Comparison of ENCODE assay signal across 11 mouse cellular contexts in the genomic region with DNA sequence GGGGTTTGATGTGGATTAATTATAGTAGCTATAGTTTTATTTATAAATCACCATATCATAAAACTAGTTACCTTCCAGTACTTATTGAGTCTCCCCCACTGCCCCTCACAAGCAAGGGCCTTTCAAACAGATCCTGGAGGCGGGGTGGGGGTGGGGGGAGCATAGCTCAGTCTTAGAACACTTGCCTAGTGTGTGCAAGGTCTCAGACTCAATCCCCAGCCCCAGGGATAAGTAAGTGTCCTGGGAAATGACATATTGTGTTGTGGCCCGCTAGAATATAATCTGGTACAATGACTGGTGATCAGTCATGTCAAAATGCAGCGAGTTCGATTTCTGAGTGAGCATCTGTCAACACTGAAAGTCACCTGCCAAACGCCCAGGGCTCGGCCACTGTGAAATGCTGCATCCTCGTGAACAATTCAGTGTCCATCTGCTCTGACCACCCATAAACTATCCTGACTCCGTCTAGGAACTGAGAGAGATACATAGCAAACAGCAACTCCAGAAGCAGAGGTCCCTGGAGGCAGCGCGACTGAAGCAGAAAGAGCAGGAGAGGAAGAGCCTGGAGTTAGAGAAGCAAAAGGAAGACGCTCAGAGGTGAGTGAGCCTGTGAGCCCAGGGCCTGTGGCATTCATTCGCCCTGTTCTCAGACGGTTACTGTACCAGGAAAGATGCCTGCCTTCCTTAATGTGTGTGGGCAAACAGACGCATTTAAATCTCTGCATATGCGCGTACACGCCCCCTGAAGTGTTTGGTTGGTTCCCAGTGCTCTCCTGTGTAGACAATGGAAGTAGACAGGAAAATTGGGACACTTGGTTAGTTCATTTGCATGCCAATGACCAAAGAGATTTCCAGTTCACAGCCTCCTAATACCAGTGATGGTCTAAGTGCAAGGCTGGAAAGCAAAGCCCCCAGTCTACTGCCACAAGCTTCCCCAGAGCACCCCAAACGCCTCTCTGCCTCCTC.
DNase-seq lines count a peak whose midpoint lies in the region; ATAC-seq and TF ChIP-seq lines count a peak whose summit lies in the region.
"Had no signal": no experiment of that assay in that cellular context is flagged by ENCODE, and none has a peak within 500 bp of the region (broad histone marks: within the 10 kb centered on the region; RNA-seq: fewer than 3 reads in every experiment).

No protein-coding gene starts in this region.

- H3K9me3 ChIP-seq in hindbrain, embryonic 12.5 days (replicated peaks), result no peaks in the 10 kb centered on the region
- H3K9me3 ChIP-seq in midbrain, postnatal 0 days (ENCODE audit: low read length), result no peaks in the 10 kb centered on the region
- no peaks in the 10 kb centered on the region for H3K9me3 ChIP-seq in limb, embryonic 10.5 days (replicated peaks)

- TF ChIP-seq POLR2A in brain, embryonic 14.5 days (IDR thresholded peaks at IDR 0.05; ENCODE audit: borderline replicate concordance, extremely low read depth, insufficient read depth, insufficient read length, poor library complexity, severe bottlenecking), result no peak

- no peaks in the 10 kb centered on the region for H3K27me3 ChIP-seq in hindbrain, embryonic 12.5 days
- H3K27me3 ChIP-seq in midbrain, postnatal 0 days (ENCODE audit: insufficient read depth, low read length), result no peaks in the 10 kb centered on the region
- H3K27me3 ChIP-seq in limb, embryonic 10.5 days (ENCODE audit: low read depth, poor library complexity, severe bottlenecking), result no peaks in the 10 kb centered on the region

- WGBS in hindbrain, embryonic 12.5 days, result 39% methylated on average over 18 of the region's 18 CpGs
- WGBS in midbrain, postnatal 0 days, result 48% methylated on average over 18 of the region's 18 CpGs
- 78% methylated on average over 18 of the region's 18 CpGs for WGBS in limb, embryonic 10.5 days

- TF ChIP-seq CTCF in brain, embryonic 14.5 days (IDR thresholded peaks at IDR 0.05; ENCODE audit: borderline replicate concordance, extremely low read depth, insufficient read depth, insufficient read length), result no peak
- TF ChIP-seq CTCF in midbrain, postnatal 0 days (IDR thresholded peaks at IDR 0.05), result no peak

- 0 out of 2 replicates have a peak overlapping the region, but pooled peaks have one; percentile 3 for H3K4me2 ChIP-seq in hindbrain, embryonic 12.5 days (replicated peaks)
- H3K4me2 ChIP-seq in midbrain, postnatal 0 days (ENCODE audit: low read depth, low read length, poor library complexity, severe bottlenecking), result no peak overlapping the region

- no peak overlapping the region for H3K4me3 ChIP-seq in hindbrain, embryonic 12.5 days
- H3K4me3 ChIP-seq in midbrain, postnatal 0 days (ENCODE audit: low read depth, low read length), result no peak overlapping the region
- no peak overlapping the region for H3K4me3 ChIP-seq in limb, embryonic 10.5 days

- peaks cover 31% of the 10 kb centered on the region for H3K36me3 ChIP-seq in hindbrain, embryonic 12.5 days
- peaks cover 28% of the 10 kb centered on the region for H3K36me3 ChIP-seq in midbrain, postnatal 0 days (ENCODE audit: insufficient read depth, low read length)
- H3K36me3 ChIP-seq in limb, embryonic 10.5 days, result peaks cover 50% of the 10 kb centered on the region

- H3K9ac ChIP-seq in hindbrain, embryonic 12.5 days, result 0 out of 2 replicates have a peak overlapping the region, but pooled peaks have one; percentile 20
- H3K9ac ChIP-seq in midbrain, postnatal 0 days (replicated peaks; ENCODE audit: low read length, poor library complexity, severe bottlenecking), result peak overlapping the region; percentile 29; the same call in 1 of the 2 replicates
- H3K9ac ChIP-seq: liver, embryonic 14.5 days had no signal

- peak overlapping the region; percentile 82 for H3K27ac ChIP-seq in hindbrain, embryonic 12.5 days
- H3K27ac ChIP-seq in midbrain, postnatal 0 days (ENCODE audit: low read depth, low read length), result peak overlapping the region; percentile 55; the same call in 1 of the 2 replicates
- no peak overlapping the region for H3K27ac ChIP-seq in limb, embryonic 10.5 days
- H3K27ac ChIP-seq: liver, embryonic 14.5 days had no signal

- peak; percentile 82 for ATAC-seq in hindbrain, embryonic 12.5 days (ENCODE audit: low FRiP score)
- peak; percentile 61; the same call in 1 of the 2 replicates for ATAC-seq in midbrain, postnatal 0 days (ENCODE audit: low FRiP score)

- peaks cover 28% of the 10 kb centered on the region for H3K4me1 ChIP-seq in hindbrain, embryonic 12.5 days
- H3K4me1 ChIP-seq in midbrain, postnatal 0 days (ENCODE audit: insufficient read depth, low read length), result no peaks in the 10 kb centered on the region
- H3K4me1 ChIP-seq in limb, embryonic 10.5 days, result peaks cover 29% of the 10 kb centered on the region

- DNase-seq in cerebellum, postnatal 10 days, result peak; percentile 31 to 45
- no peak for DNase-seq in cerebellum, adult 11 months
- peak; percentile 88 for DNase-seq in brain, embryonic 14.5 days (ENCODE audit: low read depth)
- DNase-seq in midbrain, postnatal 0 days (ENCODE audit: low spot score), result peak; percentile 63
- no peak for DNase-seq in c-Kit-positive CD71-positive TER-119-positive erythroid progenitor cells, embryonic 14.5 days (ENCODE audit: low spot score)
- DNase-seq in limb, embryonic 10.5 days (ENCODE audit: low spot score), result no peak
- DNase-seq in layer of hippocampus, adult 11-12 months (ENCODE audit: low spot score), result no peak
- DNase-seq: kidney, adult 11 months; thymus, postnatal 14 days had no signal

Comparison
In these comparisons a context has a peak if more than half of its experiments do, and no peak if none do; other contexts are left out.
1. DNase-seq: peak in cerebellum, postnatal 10 days (2 of 2), brain, embryonic 14.5 days (single experiment) and midbrain, postnatal 0 days (single experiment); none in cerebellum, adult 11 months (single experiment), c-Kit-positive CD71-positive TER-119-positive erythroid progenitor cells, embryonic 14.5 days (single experiment), limb, embryonic 10.5 days (single experiment) and layer of hippocampus, adult 11-12 months (single experiment).